Mouse (Mus musculus) embryonic facial prominence, embryonic 14.5 days (tissue): ENCODE data around the gene Sfta2. TPM values are rescaled to one million over a fixed set of nuclear protein-coding genes. Genes with fewer than 3 reads are reported as not detected.

ENCODE experiments used
- ATAC-seq: fragments of 200-750 bp; cut with Nextera tagmentation; 2 replicates; pipeline ENCODE4 v1.8.0; 2017; ENCODE audit warnings: low read depth, moderate number of reproducible peaks, moderate TSS enrichment
- DNase-seq: peaks from one replicate; pipeline ENCODE4 v3.0.0-alpha.2; 2015; ENCODE audit warnings: low spot score
- H3K27ac ChIP-seq: fragments of 300-500 bp; sonication (generic); replicated peaks from 2 replicates; pipeline ENCODE4 v1.5.1; 2014; ENCODE audit warnings: low read depth, mild to moderate bottlenecking, low read length, moderate library complexity
- H3K27me3 ChIP-seq: fragments of 300-500 bp; sonication (generic); replicated peaks from 2 replicates; pipeline ENCODE4 v1.6.1; 2014; ENCODE audit warnings: low read length; ENCODE audit not compliant: control insufficient read depth, insufficient read depth
- H3K36me3 ChIP-seq: fragments of 300-500 bp; sonication (generic); 2 replicates; pipeline ENCODE4 v1.6.1; 2014; ENCODE audit warnings: low read length, mixed read lengths; ENCODE audit not compliant: control insufficient read depth, insufficient read depth
- H3K4me1 ChIP-seq: fragments of 300-500 bp; sonication (generic); 2 replicates; pipeline ENCODE4 v1.6.1; 2014; ENCODE audit warnings: antibody characterized with exemption, low read length; ENCODE audit not compliant: control insufficient read depth, insufficient read depth
- H3K4me2 ChIP-seq: fragments of 300-500 bp; sonication (generic); 2 replicates; pipeline ENCODE4 v1.6.1; 2014; ENCODE audit warnings: low read depth, mild to moderate bottlenecking, low read length, moderate library complexity, mixed read lengths
- H3K4me3 ChIP-seq: fragments of 300-500 bp; sonication (generic); 2 replicates; pipeline ENCODE4 v1.5.1; 2014; ENCODE audit warnings: low read depth, mild to moderate bottlenecking, low read length
- H3K9ac ChIP-seq: fragments of 300-500 bp; sonication (generic); 2 replicates; pipeline ENCODE4 v1.6.1; 2014; ENCODE audit warnings: low read depth, mild to moderate bottlenecking, low read length, moderate library complexity, mixed read lengths
- H3K9me3 ChIP-seq: fragments of 300-500 bp; sonication (generic); 2 replicates; pipeline ENCODE4 v1.6.1; 2016; ENCODE audit warnings: low read length; ENCODE audit not compliant: control insufficient read depth
- WGBS: fragments of 180-500 bp; shearing (Covaris S2); extraction: QIAGEN DNeasy Blood & Tissue Kit; methylation state at CpG from one replicate; pipeline ENCODE4 v1.1.7; 2014; 5-methylcytosine and 5-hydroxymethylcytosine counted together
- polyA plus RNA-seq: library from polyadenylated mRNA; unstranded; fragments of >200 nt; fragmentation: Nextera tagmentation; extraction: Ambion mirVana; gene quantifications from 2 replicates; pipeline ENCODE4 v1.2.1, GENCODE M21; 2014

The Sfta2 gene
- polyA plus RNA-seq, 1 experiment from 2014 or later, result 0.28 TPM

DNA sequence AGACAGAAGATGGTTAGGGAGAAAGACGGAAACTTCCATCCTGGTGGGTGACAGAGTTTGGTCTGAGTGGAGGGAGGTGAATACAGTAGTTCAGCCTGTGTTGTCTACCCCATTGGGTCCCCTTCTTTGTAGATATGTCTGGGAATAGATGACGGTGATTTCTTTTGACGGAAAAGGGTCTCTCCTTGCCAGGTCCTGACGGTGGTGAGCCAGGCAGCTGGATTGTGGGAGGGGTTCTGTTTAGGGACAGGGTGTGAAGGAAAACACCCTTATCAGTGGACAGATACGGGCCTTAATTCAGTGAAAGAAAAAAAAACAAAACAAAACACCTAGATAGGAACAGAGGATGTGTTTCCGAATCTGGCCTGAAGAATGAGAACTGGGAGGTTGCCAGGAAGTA lies 38.0 kb downstream of the Sfta2 start:
- DNase-seq (no peak), ATAC-seq (no peak)
- peak overlapping the region; percentile 29 for H3K4me2 ChIP-seq
- WGBS, result 74% methylated on average over 6 of the region's 6 CpGs
- no peak overlapping the region for H3K4me3 ChIP-seq
- no peak overlapping the region for H3K9ac ChIP-seq
- no peaks in the 10 kb centered on the region for H3K36me3 ChIP-seq
- peak overlapping the region; percentile 66 for H3K27ac ChIP-seq
- H3K9me3 ChIP-seq, result no peaks in the 10 kb centered on the region
- H3K4me1 ChIP-seq, result 0 out of 2 replicates have a peak, but pooled peaks cover 7% of the 10 kb centered on the region
- H3K27me3 ChIP-seq, result no peaks in the 10 kb centered on the region

DNA sequence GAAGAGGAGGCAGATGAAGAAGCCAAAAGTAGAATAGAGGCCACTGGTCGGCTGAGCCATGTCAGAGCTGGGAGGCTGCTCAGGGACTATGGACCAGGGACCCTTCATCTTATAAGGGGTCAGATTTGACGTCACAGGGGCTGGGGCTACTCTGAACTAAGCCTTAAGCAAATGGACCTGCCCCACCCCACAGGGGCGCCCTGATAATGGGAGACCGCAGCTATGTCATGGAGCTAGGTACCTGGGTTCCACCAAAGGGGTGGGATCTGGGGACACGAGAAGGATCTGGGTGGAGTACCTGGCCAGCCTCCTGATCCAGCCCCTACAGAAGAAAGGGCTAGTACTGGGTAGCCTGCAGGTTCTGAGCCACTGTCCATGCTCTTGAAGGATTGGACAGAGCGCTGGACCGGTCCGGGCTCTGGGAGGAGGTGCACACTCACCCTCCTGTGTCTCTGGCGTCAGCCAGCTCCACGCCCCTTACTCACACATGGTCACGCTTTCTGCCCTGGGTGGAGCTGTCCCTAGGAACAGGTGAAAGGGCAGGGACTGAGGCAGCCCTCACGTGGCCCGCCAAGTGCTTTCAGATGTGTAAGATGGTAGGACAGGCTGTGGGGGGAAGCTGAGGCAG lies 42.4 kb downstream of the Sfta2 start, which contains the start of gene Mucl3:
Gene Mucl3, minus strand, starts transcription at position 87 of the 628 bp plus-strand sequence.
- WGBS, result 80% methylated on average over 12 of the region's 13 CpGs
- H3K4me3 ChIP-seq, result no peak within 1 kb of the TSS
- no peak within 1 kb of the TSS for H3K4me2 ChIP-seq
- no peak within 1 kb of the TSS for H3K9ac ChIP-seq
- H3K27me3 ChIP-seq, result no peaks in the 10 kb centered on the region
- ATAC-seq, result no peak
- no peak within 1 kb of the TSS for H3K27ac ChIP-seq
- no peak for DNase-seq
- no peaks in the 10 kb centered on the region for H3K9me3 ChIP-seq
- H3K4me1 ChIP-seq, result 0 out of 2 replicates have a peak, but pooled peaks cover 7% of the 10 kb centered on the region
- no peaks in the 10 kb centered on the region for H3K36me3 ChIP-seq

DNA sequence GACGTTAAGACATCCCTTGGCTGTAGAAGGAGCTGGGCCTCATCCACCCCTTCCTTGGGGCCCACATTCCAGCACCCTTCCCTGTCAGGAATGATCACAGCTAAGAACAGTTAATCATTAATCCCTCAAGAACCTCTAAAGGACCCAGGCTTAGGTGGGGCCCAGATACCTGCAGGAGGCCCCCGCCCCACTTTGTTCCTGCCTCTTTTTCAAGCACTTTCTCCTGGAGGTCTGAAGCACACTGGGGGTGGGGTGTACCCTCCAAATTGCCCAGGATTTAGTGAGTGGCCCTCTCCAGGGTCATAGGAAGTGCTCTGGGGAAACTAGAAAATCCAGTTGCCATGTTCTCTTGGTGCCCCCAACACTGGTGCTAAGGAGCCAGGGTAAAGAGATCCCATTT lies 48.1 kb downstream of the Sfta2 start:
- no peak overlapping the region for H3K4me2 ChIP-seq
- H3K36me3 ChIP-seq, result no peaks in the 10 kb centered on the region
- no peaks in the 10 kb centered on the region for H3K4me1 ChIP-seq
- 64% methylated on average over 2 of the region's 2 CpGs for WGBS
- no peak overlapping the region for H3K9ac ChIP-seq
- DNase-seq (peak; percentile 6), ATAC-seq (no peak)
- no peaks in the 10 kb centered on the region for H3K27me3 ChIP-seq
- H3K4me3 ChIP-seq, result no peak overlapping the region
- H3K9me3 ChIP-seq, result no peaks in the 10 kb centered on the region
- H3K27ac ChIP-seq, result no peak overlapping the region

DNA sequence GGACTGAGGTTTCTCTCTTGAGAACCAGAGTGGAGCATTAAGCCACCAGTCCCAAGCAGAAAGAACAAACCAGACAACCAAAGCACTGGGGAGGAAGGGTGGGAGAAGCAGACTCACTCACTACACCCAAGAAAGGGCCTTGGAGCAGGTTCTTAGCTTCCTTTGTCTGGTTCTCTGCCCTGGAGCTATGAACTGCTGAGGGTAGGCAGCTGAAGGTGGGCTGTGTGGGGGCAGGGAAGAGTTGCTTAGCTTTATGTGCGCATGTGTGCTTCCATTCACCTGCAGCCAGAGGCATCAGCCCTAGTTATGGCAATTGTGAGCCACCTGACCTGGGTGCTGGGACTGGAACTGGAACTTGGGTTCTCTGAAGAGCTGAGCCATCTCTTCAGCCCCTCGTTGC lies 51.7 kb downstream of the Sfta2 start:
- Histone ChIP-seq H3K4me1 (no peaks in the 10 kb centered on the region), H3K4me3 (no peak overlapping the region), H3K9me3 (no peaks in the 10 kb centered on the region), H3K9ac (no peak overlapping the region), H3K27me3 (no peaks in the 10 kb centered on the region), H3K4me2 (no peak overlapping the region), H3K27ac (no peak overlapping the region), H3K36me3 (peaks cover 30% of the 10 kb centered on the region)
- 78% methylated on average over 2 of the region's 2 CpGs for WGBS
- no peak for ATAC-seq
- DNase-seq, result no peak

DNA sequence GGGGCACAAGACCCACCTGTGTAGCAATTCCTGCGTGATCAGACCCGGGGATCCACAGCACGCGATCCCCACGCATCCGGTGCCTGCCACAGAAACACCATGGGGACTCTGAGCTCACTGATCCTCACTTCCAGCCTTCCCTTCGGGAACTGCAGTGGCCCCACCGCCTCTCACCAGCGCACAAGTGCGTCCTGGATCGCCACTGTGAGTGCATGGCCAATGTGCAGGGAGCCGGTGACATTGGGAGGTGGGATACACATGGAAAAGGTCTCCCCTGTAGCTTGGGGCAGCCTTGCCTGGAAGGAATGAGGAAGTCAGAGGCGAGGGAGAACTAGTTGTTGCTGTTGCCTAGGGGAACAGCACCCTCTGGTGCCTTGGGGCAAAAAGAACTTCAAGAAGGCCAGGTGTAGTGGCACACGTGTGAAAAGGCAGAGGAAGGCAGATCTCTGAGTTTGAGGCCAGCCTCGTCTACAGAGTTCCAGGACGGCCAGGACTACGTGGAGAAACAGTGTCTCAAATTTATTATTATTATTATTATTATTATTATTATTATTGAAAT lies 64.7 kb downstream of the Sfta2 start:
- Histone ChIP-seq H3K36me3 (peaks cover 41% of the 10 kb centered on the region), H3K4me3 (no peak overlapping the region), H3K9me3 (no peaks in the 10 kb centered on the region), H3K4me1 (no peaks in the 10 kb centered on the region; the same call in 1 of the 2 replicates), H3K27ac (no peak overlapping the region), H3K9ac (peak overlapping the region; percentile 89; the same call in 1 of the 2 replicates), H3K4me2 (peak overlapping the region; percentile 92; the same call in 1 of the 2 replicates), H3K27me3 (no peaks in the 10 kb centered on the region)
- ATAC-seq, result no peak
- WGBS, result 77% methylated on average over 17 of the region's 17 CpGs
- peak; percentile 63 for DNase-seq

DNA sequence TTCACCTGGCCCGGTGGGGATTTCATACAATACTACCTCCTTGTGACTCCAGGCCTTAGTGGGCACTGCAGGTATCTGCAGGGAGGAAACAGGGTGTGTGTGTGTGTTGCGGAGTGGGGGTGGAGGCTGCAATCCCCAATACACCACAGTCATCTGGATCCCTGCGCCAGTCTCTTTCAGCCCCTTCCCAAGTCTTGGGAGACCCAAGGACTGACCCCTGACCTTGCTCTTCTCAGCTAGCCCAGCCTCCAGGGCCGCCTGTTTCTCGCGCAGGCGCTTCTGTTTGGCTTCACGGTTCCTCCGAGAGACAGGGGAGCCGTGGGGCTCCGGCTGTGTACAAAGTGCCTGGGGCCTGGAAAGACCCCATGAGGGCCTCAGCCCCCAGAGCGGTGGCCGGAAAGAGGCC lies 65.5 kb downstream of the Sfta2 start:
- no peaks in the 10 kb centered on the region; the same call in 1 of the 2 replicates for H3K4me1 ChIP-seq
- ATAC-seq (peak; percentile 46), DNase-seq (peak; percentile 36)
- H3K27me3 ChIP-seq, result no peaks in the 10 kb centered on the region
- peak overlapping the region; percentile 89 for H3K9ac ChIP-seq
- H3K36me3 ChIP-seq, result peaks cover 36% of the 10 kb centered on the region
- H3K9me3 ChIP-seq, result no peaks in the 10 kb centered on the region
- 1% methylated on average over 13 of the region's 13 CpGs for WGBS
- H3K27ac ChIP-seq, result peak overlapping the region; percentile 78
- H3K4me2 ChIP-seq, result peak overlapping the region; percentile 92
- peak overlapping the region; percentile 81 for H3K4me3 ChIP-seq

DNA sequence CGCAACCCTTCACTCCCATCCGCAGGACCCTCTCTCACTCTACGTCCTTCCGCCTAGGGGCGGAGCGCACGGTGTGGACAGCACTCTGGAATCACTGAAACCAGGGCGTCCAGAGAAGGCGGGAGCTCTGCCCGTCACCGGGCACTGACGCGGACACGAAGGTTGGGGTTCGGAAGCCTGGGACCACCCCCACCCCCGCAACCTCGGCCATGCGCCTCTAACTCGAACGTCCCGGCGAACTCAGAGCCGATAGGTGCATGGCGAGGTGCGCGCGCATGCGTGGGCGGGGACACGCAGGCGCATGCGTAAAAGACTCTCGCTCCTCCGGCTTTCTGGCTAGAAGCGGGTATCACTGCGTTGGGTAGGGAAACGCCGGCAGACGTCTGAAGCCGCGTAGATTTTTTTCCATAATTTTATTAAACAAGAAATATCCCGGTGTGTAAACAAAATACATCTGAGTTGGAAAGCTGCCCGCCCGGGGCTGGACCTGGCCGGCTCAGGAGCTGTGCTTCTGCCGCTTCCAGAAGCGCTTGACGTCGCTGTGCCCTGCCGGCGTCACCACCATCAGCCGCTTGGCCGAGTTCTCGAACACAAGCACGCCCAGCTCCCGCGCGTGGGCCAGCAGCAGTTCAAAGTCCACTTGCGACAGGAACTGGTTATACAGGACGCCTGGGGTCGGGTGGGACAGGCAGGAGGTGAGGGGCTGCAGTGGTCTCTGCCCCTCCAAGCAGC lies 66.2 kb downstream of the Sfta2 start, which contains the start of gene Vars2:
Gene Vars2, minus strand, starts transcription at position 259 of the 732 bp plus-strand sequence.
- Histone ChIP-seq H3K4me1 (no peaks in the 10 kb centered on the region; the same call in 1 of the 2 replicates), H3K9me3 (no peaks in the 10 kb centered on the region), H3K9ac (peak within 1 kb of the TSS; percentile 89), H3K4me2 (peak within 1 kb of the TSS; percentile 92), H3K4me3 (peak within 1 kb of the TSS; percentile 81), H3K27me3 (no peaks in the 10 kb centered on the region), H3K36me3 (peaks cover 35% of the 10 kb centered on the region; the same call in 1 of the 2 replicates), H3K27ac (peak within 1 kb of the TSS; percentile 78)
- ATAC-seq, result peak; percentile 93
- WGBS, result under 1% methylated on average over 49 of the region's 61 CpGs
- peak; percentile 96 for DNase-seq

DNA sequence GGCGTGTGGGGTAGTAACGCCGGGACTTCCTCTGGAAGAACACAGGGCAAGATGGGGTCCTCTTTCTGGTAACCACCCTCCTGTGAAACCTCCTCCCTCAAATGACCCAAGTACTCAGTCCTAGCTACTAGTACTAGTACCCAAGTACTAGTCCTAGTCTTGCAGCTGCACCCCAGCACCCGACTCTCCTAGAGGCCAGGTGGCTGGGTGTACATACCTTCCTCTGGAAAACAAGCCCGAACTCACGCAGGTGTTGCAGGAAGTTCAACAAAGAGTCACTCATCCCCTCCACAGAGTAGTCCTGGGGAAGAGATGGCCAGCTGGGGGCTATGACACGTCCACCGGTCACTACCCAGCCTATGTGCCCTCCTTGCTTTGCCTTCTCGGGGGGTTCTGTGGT lies 68.4 kb downstream of the Sfta2 start:
- no peak overlapping the region for H3K9ac ChIP-seq
- no peak overlapping the region for H3K27ac ChIP-seq
- DNase-seq (no peak), ATAC-seq (no peak)
- 87% methylated on average over 9 of the region's 9 CpGs for WGBS
- H3K4me3 ChIP-seq, result no peak overlapping the region
- no peak overlapping the region for H3K4me2 ChIP-seq
- peaks cover 22% of the 10 kb centered on the region; the same call in 1 of the 2 replicates for H3K36me3 ChIP-seq
- H3K9me3 ChIP-seq, result no peaks in the 10 kb centered on the region
- H3K27me3 ChIP-seq, result no peaks in the 10 kb centered on the region
- H3K4me1 ChIP-seq, result peaks cover 4% of the 10 kb centered on the region; the same call in 1 of the 2 replicates
